Mouse (Mus musculus) megakaryocyte, embryonic 14.5 days (primary cell): ENCODE data around the gene Cacng2. TPM values are rescaled to one million over a fixed set of nuclear protein-coding genes. Genes with fewer than 3 reads are reported as not detected.

ENCODE experiments used
- H3K27me3 ChIP-seq: replicated peaks from 2 replicates; pipeline ENCODE3; 2012; ENCODE audit warnings: inconsistent platforms
- H3K36me3 ChIP-seq: replicated peaks from 2 replicates; pipeline ENCODE3; 2012; ENCODE audit warnings: low read length, inconsistent platforms, mixed read lengths
- H3K4me1 ChIP-seq: 2 replicates; pipeline ENCODE4 v1.6.1; 2012; ENCODE audit warnings: inconsistent platforms
- H3K4me3 ChIP-seq: replicated peaks from 2 replicates; pipeline ENCODE3; 2012; ENCODE audit warnings: moderate library complexity, mild to moderate bottlenecking, inconsistent platforms
- H3K9me3 ChIP-seq: 2 replicates; pipeline ENCODE4 v1.6.1; 2012; ENCODE audit warnings: inconsistent platforms
- FLI1 ChIP-seq: IDR thresholded peaks from 2 replicates; pipeline ENCODE4 v1.6.1; 2012; ENCODE audit warnings: low read length, inconsistent platforms, mixed read lengths
- GATA1 ChIP-seq: IDR thresholded peaks from 3 replicates; pipeline ENCODE4 v1.6.1; 2012; ENCODE audit warnings: mixed read lengths, low read length, inconsistent platforms, borderline replicate concordance
- polyA plus RNA-seq: library from polyadenylated mRNA; stranded (reverse); fragments of >175 nt; gene quantifications from 2 replicates; pipeline ENCODE4 v1.2.3, GENCODE M21; 2012; ENCODE audit warnings: low replicate concordance; ENCODE audit not compliant: insufficient read depth

The Cacng2 gene
- polyA plus RNA-seq, 1 experiment: not detected

- H3K9me3 ChIP-seq: no peaks in the 10 kb centered on the region
Observed at GRCm38 (mm10) chr15:78066475-78066874, 53.4 kb downstream of the Cacng2 start.

GRCm38 (mm10) chr15:78065541-78065940 is 54.3 kb downstream of the Cacng2 start:
- no peak for TF ChIP-seq GATA1
- TF ChIP-seq FLI1: no peak
- Histone ChIP-seq H3K36me3 (no peaks in the 10 kb centered on the region), H3K27me3 (peaks cover 9% of the 10 kb centered on the region), H3K4me1 (no peaks in the 10 kb centered on the region), H3K4me3 (no peak overlapping the region), H3K9me3 (no peaks in the 10 kb centered on the region)

More at GRCm38 (mm10) chr15:78066475-78066874, 53.4 kb downstream of the Cacng2 start:
- no peaks in the 10 kb centered on the region for H3K4me1 ChIP-seq
- TF ChIP-seq FLI1 (no peak), GATA1 (no peak)
- no peak overlapping the region for H3K4me3 ChIP-seq
- peaks cover 8% of the 10 kb centered on the region for H3K27me3 ChIP-seq
- H3K36me3 ChIP-seq: no peaks in the 10 kb centered on the region

- H3K4me3 ChIP-seq: no peak overlapping the region
- H3K4me1 ChIP-seq: no peaks in the 10 kb centered on the region
- TF ChIP-seq FLI1 (no peak), GATA1 (no peak)
- peaks cover 10% of the 10 kb centered on the region for H3K27me3 ChIP-seq
- no peaks in the 10 kb centered on the region for H3K36me3 ChIP-seq
- H3K9me3 ChIP-seq: no peaks in the 10 kb centered on the region
Observed at GRCm38 (mm10) chr15:78064340-78064739, 55.5 kb downstream of the Cacng2 start.

GRCm38 (mm10) chr15:78062467-78062866 is 57.4 kb downstream of the Cacng2 start:
- Histone ChIP-seq H3K36me3 (no peaks in the 10 kb centered on the region), H3K27me3 (peaks cover 12% of the 10 kb centered on the region), H3K9me3 (no peaks in the 10 kb centered on the region), H3K4me3 (no peak overlapping the region), H3K4me1 (no peaks in the 10 kb centered on the region)
- no peak for TF ChIP-seq FLI1
- TF ChIP-seq GATA1: no peak

- no peak overlapping the region for H3K4me3 ChIP-seq
- TF ChIP-seq GATA1 (no peak), FLI1 (no peak)
- H3K27me3 ChIP-seq: peaks cover 22% of the 10 kb centered on the region
- H3K4me1 ChIP-seq: no peaks in the 10 kb centered on the region
- no peaks in the 10 kb centered on the region for H3K36me3 ChIP-seq
- H3K9me3 ChIP-seq: peaks cover 10% of the 10 kb centered on the region
Observed at GRCm38 (mm10) chr15:78056930-78057329, 62.9 kb downstream of the Cacng2 start.

- no peak for TF ChIP-seq GATA1
- no peak for TF ChIP-seq FLI1
- Histone ChIP-seq H3K36me3 (no peaks in the 10 kb centered on the region), H3K4me3 (no peak overlapping the region), H3K4me1 (no peaks in the 10 kb centered on the region), H3K9me3 (peaks cover 8% of the 10 kb centered on the region), H3K27me3 (peaks cover 16% of the 10 kb centered on the region)
Observed at GRCm38 (mm10) chr15:78050682-78051081, 69.1 kb downstream of the Cacng2 start.

GRCm38 (mm10) chr15:78049933-78050332 is 69.9 kb downstream of the Cacng2 start:
- Histone ChIP-seq H3K9me3 (peaks cover under 1% of the 10 kb centered on the region; the same call in 1 of the 2 replicates), H3K4me3 (no peak overlapping the region), H3K4me1 (no peaks in the 10 kb centered on the region), H3K36me3 (no peaks in the 10 kb centered on the region), H3K27me3 (peaks cover 17% of the 10 kb centered on the region)
- TF ChIP-seq GATA1 (no peak), FLI1 (no peak)

- no peaks in the 10 kb centered on the region for H3K36me3 ChIP-seq
- no peak overlapping the region for H3K4me3 ChIP-seq
- peaks cover 24% of the 10 kb centered on the region for H3K27me3 ChIP-seq
- no peak for TF ChIP-seq FLI1
- TF ChIP-seq GATA1: no peak
- no peaks in the 10 kb centered on the region for H3K9me3 ChIP-seq
- H3K4me1 ChIP-seq: no peaks in the 10 kb centered on the region
Observed at GRCm38 (mm10) chr15:78045842-78046241, 74.0 kb downstream of the Cacng2 start.

- Histone ChIP-seq H3K9me3 (no peaks in the 10 kb centered on the region), H3K36me3 (no peaks in the 10 kb centered on the region), H3K4me1 (no peaks in the 10 kb centered on the region), H3K27me3 (peaks cover 24% of the 10 kb centered on the region), H3K4me3 (no peak overlapping the region)
- TF ChIP-seq FLI1: no peak
- no peak for TF ChIP-seq GATA1
Observed at GRCm38 (mm10) chr15:78045314-78045713, 74.5 kb downstream of the Cacng2 start.

GRCm38 (mm10) chr15:78044826-78045225 is 75.0 kb downstream of the Cacng2 start:
- TF ChIP-seq GATA1 (no peak), FLI1 (no peak)
- no peaks in the 10 kb centered on the region for H3K9me3 ChIP-seq
- H3K4me3 ChIP-seq: no peak overlapping the region
- peaks cover 22% of the 10 kb centered on the region for H3K27me3 ChIP-seq
- no peaks in the 10 kb centered on the region for H3K4me1 ChIP-seq
- no peaks in the 10 kb centered on the region for H3K36me3 ChIP-seq

GRCm38 (mm10) chr15:78042706-78043105 is 77.1 kb downstream of the Cacng2 start:
- Histone ChIP-seq H3K4me1 (no peaks in the 10 kb centered on the region), H3K9me3 (no peaks in the 10 kb centered on the region), H3K27me3 (peaks cover 22% of the 10 kb centered on the region), H3K36me3 (no peaks in the 10 kb centered on the region), H3K4me3 (no peak overlapping the region)
- no peak for TF ChIP-seq GATA1
